Mouse (Mus musculus) left cerebral cortex, adult 2 months (tissue): ENCODE measurements around the gene Smim22. TPM values are rescaled to one million over a fixed set of nuclear protein-coding genes. Genes with fewer than 3 reads are reported as not detected.
A peak's percentile ranks its signal among the peaks of the same experiment; 100 is the strongest.

Source experiments
- DNase-seq, 2 experiments: peaks; one replicate each; pipeline ENCODE4 v3.0.0; 2021 to 2022; ENCODE audit warnings: low spot score in 2 of 2, mixed read lengths in 1 of 2; ENCODE audit errors: extremely low spot score in 1 of 2
- H3K27ac ChIP-seq: fragments of 200-600 bp; 2 replicates; pipeline ENCODE4 v1.8.1; 2022
- H3K4me3 ChIP-seq: fragments of 200-600 bp; 2 replicates; pipeline ENCODE4 v1.8.1; 2022
- CTCF ChIP-seq: fragments of 200-600 bp; IDR thresholded peaks from 2 replicates; pipeline ENCODE4 v1.8.1; 2022; ENCODE audit warnings: antibody characterized with exemption, mild to moderate bottlenecking, moderate library complexity
- intact Hi-C: fragments of 180-260 bp; cut with DNase I; formaldehyde crosslinking; loops from one replicate; pipeline ENCODE4 v1.15.1; 2025
- total RNA-seq, 2 experiments: library from RNA; stranded (reverse); gene quantifications; 2 replicates each; pipeline ENCODE4 v1.2.3; 2021

The Smim22 gene
- total RNA-seq, 2 experiments from 2014 or later: not detected

- Histone ChIP-seq H3K4me3 (peak overlapping the region; percentile 99), H3K27ac (peak overlapping the region; percentile 88)
- intact Hi-C loops: loop anchor here (1.0 to 5.0 kb wide), 2 partner anchors 152 to 183 kb away; partner anchors contain the start of genes Alg1 and Nagpa
- peak; percentile 70 to 74 for DNase-seq
- peak; percentile 17 for TF ChIP-seq CTCF
Measured at GRCm38 (mm10) chr16:5050251-5051110, 43.4 kb downstream of the Smim22 start.

Other genes with a start within 250 kb of the Smim22 start
- 100 to 1,000 TPM; 189 to 204 TPM for gene Cdip1, start 217.0 kb upstream of the Smim22 start, total RNA-seq
- not detected for gene 4930562C15Rik, start 171.9 kb upstream of the Smim22 start, total RNA-seq
- 10 to 100 TPM; 91.8 to 93.7 TPM for gene Ubald1, start 127.0 kb upstream of the Smim22 start, total RNA-seq
- gene Mgrn1, start 121.0 kb upstream of the Smim22 start, total RNA-seq: 100 to 1,000 TPM; 208 to 211 TPM
- gene Nudt16l1, start 68.5 kb upstream of the Smim22 start, total RNA-seq: 10 to 100 TPM; 70.1 to 71.4 TPM
- 10 to 100 TPM; 67.3 to 68.3 TPM for gene Anks3, start 43.1 kb upstream of the Smim22 start, total RNA-seq
- not detected for gene Sept12, start 9.4 kb upstream of the Smim22 start, total RNA-seq
- gene Rogdi, start 6.3 kb downstream of the Smim22 start, total RNA-seq: 100 to 1,000 TPM; 209 to 213 TPM
- 100 to 1,000 TPM; 139 to 146 TPM for gene Glyr1, start 42.6 kb downstream of the Smim22 start, total RNA-seq
- gene Ubn1, start 42.8 kb downstream of the Smim22 start, total RNA-seq: 10 to 100 TPM; 44.1 to 45.3 TPM
- 1 to 10 TPM in 1 of 2 experiments, under 1 TPM in 1; 1.00 to 1.4 TPM for gene Ppl, start 125.1 kb downstream of the Smim22 start, total RNA-seq
- gene Sec14l5, start 139.8 kb downstream of the Smim22 start, total RNA-seq: 1 to 10 TPM; 4.8 to 5.0 TPM
- 10 to 100 TPM; 12.6 to 14.5 TPM for gene Nagpa, start 196.7 kb downstream of the Smim22 start, total RNA-seq
- 1 to 10 TPM; 4.2 to 4.7 TPM for gene AU021092, start 215.0 kb downstream of the Smim22 start, total RNA-seq
- gene Alg1, start 226.3 kb downstream of the Smim22 start, total RNA-seq: 10 to 100 TPM; 25.5 to 26.8 TPM
- gene Eef2kmt, start 248.7 kb downstream of the Smim22 start, total RNA-seq: 1 to 10 TPM; 2.0 to 4.7 TPM